8 mouse cellular contexts compared by ENCODE assay signal in the genomic region with DNA sequence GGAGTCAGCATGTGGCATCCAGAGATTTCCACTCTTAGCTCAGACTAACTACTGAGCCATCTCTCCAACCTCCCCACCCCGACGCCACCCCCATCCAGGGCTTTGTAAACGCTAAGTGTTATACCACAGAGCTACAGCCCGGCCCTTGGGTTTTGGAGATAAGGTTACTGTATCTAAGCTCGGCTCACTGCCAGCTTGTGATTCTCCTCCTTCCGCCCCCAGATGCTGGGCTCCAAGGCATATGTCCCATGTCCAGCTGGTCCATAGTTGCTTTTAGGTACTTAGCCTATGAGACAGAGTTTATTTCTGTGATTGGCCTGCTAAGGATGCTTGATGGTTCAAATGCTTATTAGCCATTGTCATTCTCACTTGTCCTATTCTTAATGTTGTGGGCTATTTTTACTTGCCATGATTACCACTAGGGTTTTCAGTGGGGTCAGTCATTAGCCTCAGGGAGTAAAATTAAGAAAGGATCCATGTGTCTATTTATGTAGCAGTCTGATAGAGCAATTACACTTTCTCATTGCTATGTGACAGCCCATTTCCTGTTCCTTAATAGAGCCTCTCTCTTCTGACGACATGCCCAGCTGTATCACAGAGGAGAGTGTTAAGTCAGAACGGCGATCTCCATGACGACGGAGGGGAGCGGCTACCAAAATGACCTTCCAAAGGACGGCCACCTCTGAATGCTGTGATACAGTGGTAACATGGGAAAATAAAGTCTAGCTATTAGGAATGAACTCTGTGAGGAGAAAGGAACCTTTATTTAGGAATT. TPM values are rescaled to one million over a fixed set of nuclear protein-coding genes. Genes with fewer than 3 reads are reported as not detected.
DNase-seq lines count a peak whose midpoint lies in the region; ATAC-seq and TF ChIP-seq lines count a peak whose summit lies in the region.

No protein-coding gene starts in this region.

- H3K4me3 ChIP-seq in lung, embryonic 14.5 days (ENCODE audit: low read depth, low read length) = no peak overlapping the region
- no peak overlapping the region for H3K4me3 ChIP-seq in embryonic facial prominence, embryonic 11.5 days (ENCODE audit: low read depth, low read length)
- H3K4me3 ChIP-seq in intestine, embryonic 15.5 days (replicated peaks) = no peak overlapping the region
- no peak overlapping the region for H3K4me3 ChIP-seq in neural tube, embryonic 15.5 days (replicated peaks)

- H3K4me2 ChIP-seq in lung, embryonic 14.5 days = no peak overlapping the region
- H3K4me2 ChIP-seq in embryonic facial prominence, embryonic 11.5 days (ENCODE audit: low read depth, low read length) = no peak overlapping the region
- no peak overlapping the region for H3K4me2 ChIP-seq in intestine, embryonic 15.5 days (replicated peaks)
- no peak overlapping the region for H3K4me2 ChIP-seq in neural tube, embryonic 15.5 days

- no peaks in the 10 kb centered on the region for H3K9me3 ChIP-seq in lung, embryonic 14.5 days (ENCODE audit: low read depth, low read length)
- H3K9me3 ChIP-seq in embryonic facial prominence, embryonic 11.5 days (replicated peaks; ENCODE audit: control insufficient read depth, low read length) = no peaks in the 10 kb centered on the region
- no peaks in the 10 kb centered on the region for H3K9me3 ChIP-seq in intestine, embryonic 15.5 days
- H3K9me3 ChIP-seq in neural tube, embryonic 15.5 days (replicated peaks) = no peaks in the 10 kb centered on the region

- ATAC-seq in lung, embryonic 14.5 days (ENCODE audit: insufficient read depth) = peak; percentile 87
- ATAC-seq in embryonic facial prominence, embryonic 11.5 days (replicated peaks; ENCODE audit: insufficient number of reproducible peaks, low FRiP score, low TSS enrichment, low read depth) = no peak
- ATAC-seq in intestine, embryonic 15.5 days = peak; percentile 42; the same call in 1 of the 2 replicates
- ATAC-seq in neural tube, embryonic 15.5 days (ENCODE audit: low FRiP score) = 0 out of 2 replicates have a peak, but pooled peaks have one; percentile 24

- H3K4me1 ChIP-seq in lung, embryonic 14.5 days (ENCODE audit: insufficient read depth) = peaks cover 13% of the 10 kb centered on the region; the same call in 1 of the 2 replicates
- H3K4me1 ChIP-seq in embryonic facial prominence, embryonic 11.5 days (ENCODE audit: control insufficient read depth, insufficient read depth, low read length) = no peaks in the 10 kb centered on the region
- H3K4me1 ChIP-seq in intestine, embryonic 15.5 days (replicated peaks) = peaks cover 2% of the 10 kb centered on the region; the same call in 1 of the 2 replicates
- peaks cover 5% of the 10 kb centered on the region for H3K4me1 ChIP-seq in neural tube, embryonic 15.5 days

- 24% methylated on average over 13 of the region's 13 CpGs for WGBS in lung, embryonic 14.5 days
- 43% methylated on average over 13 of the region's 13 CpGs for WGBS in embryonic facial prominence, embryonic 11.5 days
- 40% methylated on average over 13 of the region's 13 CpGs for WGBS in intestine, embryonic 15.5 days
- WGBS in neural tube, embryonic 15.5 days = 56% methylated on average over 13 of the region's 13 CpGs

- H3K36me3 ChIP-seq in lung, embryonic 14.5 days (ENCODE audit: insufficient read depth) = no peaks in the 10 kb centered on the region
- H3K36me3 ChIP-seq in embryonic facial prominence, embryonic 11.5 days (replicated peaks; ENCODE audit: control insufficient read depth, insufficient read depth, low read depth, low read length) = no peaks in the 10 kb centered on the region
- no peaks in the 10 kb centered on the region for H3K36me3 ChIP-seq in intestine, embryonic 15.5 days
- H3K36me3 ChIP-seq in neural tube, embryonic 15.5 days = no peaks in the 10 kb centered on the region

- DNase-seq in lung, embryonic 14.5 days = peak; percentile 75
- DNase-seq in lung, postnatal 14 days = no peak
- peak; percentile 3 for DNase-seq in embryonic facial prominence, embryonic 11.5 days (ENCODE audit: low spot score)
- no peak for DNase-seq in layer of hippocampus, postnatal 25 days (ENCODE audit: extremely low spot score in 1 of 2, low spot score in 1 of 2)
- no peak for DNase-seq in yolk sac, embryonic 10.5 days (ENCODE audit: low spot score)
- DNase-seq in ovary, adult 18-20 months (ENCODE audit: low spot score) = no peak

- no peak overlapping the region for H3K9ac ChIP-seq in lung, embryonic 14.5 days
- H3K9ac ChIP-seq in embryonic facial prominence, embryonic 11.5 days (replicated peaks; ENCODE audit: low read length) = no peak overlapping the region
- H3K9ac ChIP-seq in intestine, embryonic 15.5 days = no peak overlapping the region
- no peak overlapping the region for H3K9ac ChIP-seq in neural tube, embryonic 15.5 days (replicated peaks)

- H3K27ac ChIP-seq in lung, embryonic 14.5 days (ENCODE audit: low read depth) = peak overlapping the region; percentile 58; the same call in 1 of the 2 replicates
- H3K27ac ChIP-seq in embryonic facial prominence, embryonic 11.5 days (replicated peaks; ENCODE audit: low read depth, low read length) = no peak overlapping the region
- no peak overlapping the region for H3K27ac ChIP-seq in intestine, embryonic 15.5 days
- no peak overlapping the region for H3K27ac ChIP-seq in neural tube, embryonic 15.5 days (replicated peaks)

- no peak for TF ChIP-seq CTCF in lung, embryonic 14.5 days (IDR thresholded peaks at IDR 0.05; ENCODE audit: low read depth)

- no peaks in the 10 kb centered on the region for H3K27me3 ChIP-seq in lung, embryonic 14.5 days (ENCODE audit: insufficient read depth, low read length)
- no peaks in the 10 kb centered on the region for H3K27me3 ChIP-seq in embryonic facial prominence, embryonic 11.5 days (ENCODE audit: control insufficient read depth, insufficient read depth, low read length)
- no peaks in the 10 kb centered on the region for H3K27me3 ChIP-seq in intestine, embryonic 15.5 days (replicated peaks)
- H3K27me3 ChIP-seq in neural tube, embryonic 15.5 days (replicated peaks) = no peaks in the 10 kb centered on the region

RNA-seq across cellular contexts. Expression of a gene that starts 5.8 kb away (rescaled TPM):
- 474 and 481 TPM in 2 replicates for polyA plus RNA-seq in lung, embryonic 14.5 days (2014; fragmentation: Nextera tagmentation; extraction: Ambion mirVana)
- 707 and 756 TPM in 2 replicates for polyA plus RNA-seq in embryonic facial prominence, embryonic 11.5 days (2014; fragmentation: Nextera tagmentation; extraction: Ambion mirVana)
- 422 and 457 TPM in 2 replicates for polyA plus RNA-seq in intestine, embryonic 15.5 days (2015; fragmentation: Nextera tagmentation; extraction: Ambion mirVana)
- 379 and 417 TPM in 2 replicates for polyA plus RNA-seq in neural tube, embryonic 15.5 days (2015; fragmentation: Nextera tagmentation; extraction: Ambion mirVana)
- total RNA-seq in layer of hippocampus, postnatal 25 days (2021) = 100 to 1,000 TPM; 172 to 195 TPM

RNA-seq across cellular contexts. Expression of a gene that starts 47.0 kb away (rescaled TPM):
- polyA plus RNA-seq in lung, embryonic 14.5 days (2014; fragmentation: Nextera tagmentation; extraction: Ambion mirVana) = 46.0 and 51.9 TPM in 2 replicates
- polyA plus RNA-seq in embryonic facial prominence, embryonic 11.5 days (2014; fragmentation: Nextera tagmentation; extraction: Ambion mirVana) = 42.4 and 44.2 TPM in 2 replicates
- polyA plus RNA-seq in intestine, embryonic 15.5 days (2015; fragmentation: Nextera tagmentation; extraction: Ambion mirVana) = 35.6 and 41.0 TPM in 2 replicates
- polyA plus RNA-seq in neural tube, embryonic 15.5 days (2015; fragmentation: Nextera tagmentation; extraction: Ambion mirVana) = 47.8 and 48.8 TPM in 2 replicates
- total RNA-seq in layer of hippocampus, postnatal 25 days (2021) = 10 to 100 TPM; 36.1 to 46.4 TPM

RNA-seq across cellular contexts. Expression of a gene that starts 51.6 kb away (rescaled TPM):
- 0.21 and 0.32 TPM in 2 replicates for polyA plus RNA-seq in lung, embryonic 14.5 days (2014; fragmentation: Nextera tagmentation; extraction: Ambion mirVana)
- not detected in 2 replicates for polyA plus RNA-seq in embryonic facial prominence, embryonic 11.5 days (2014; fragmentation: Nextera tagmentation; extraction: Ambion mirVana)
- 0.53 and 0.62 TPM in 2 replicates for polyA plus RNA-seq in intestine, embryonic 15.5 days (2015; fragmentation: Nextera tagmentation; extraction: Ambion mirVana)
- polyA plus RNA-seq in neural tube, embryonic 15.5 days (2015; fragmentation: Nextera tagmentation; extraction: Ambion mirVana) = 0.12 and 0.50 TPM in 2 replicates
- total RNA-seq in layer of hippocampus, postnatal 25 days (2021) = under 1 TPM; 0.59 to 0.73 TPM

Comparison
In these comparisons a context has a peak if more than half of its experiments do, and no peak if none do; other contexts are left out.
1. DNase-seq: peak in lung, embryonic 14.5 days (single experiment) and embryonic facial prominence, embryonic 11.5 days (single experiment); none in lung, postnatal 14 days (single experiment), layer of hippocampus, postnatal 25 days (0 of 2), yolk sac, embryonic 10.5 days (single experiment) and ovary, adult 18-20 months (single experiment).